In the genomic region with DNA sequence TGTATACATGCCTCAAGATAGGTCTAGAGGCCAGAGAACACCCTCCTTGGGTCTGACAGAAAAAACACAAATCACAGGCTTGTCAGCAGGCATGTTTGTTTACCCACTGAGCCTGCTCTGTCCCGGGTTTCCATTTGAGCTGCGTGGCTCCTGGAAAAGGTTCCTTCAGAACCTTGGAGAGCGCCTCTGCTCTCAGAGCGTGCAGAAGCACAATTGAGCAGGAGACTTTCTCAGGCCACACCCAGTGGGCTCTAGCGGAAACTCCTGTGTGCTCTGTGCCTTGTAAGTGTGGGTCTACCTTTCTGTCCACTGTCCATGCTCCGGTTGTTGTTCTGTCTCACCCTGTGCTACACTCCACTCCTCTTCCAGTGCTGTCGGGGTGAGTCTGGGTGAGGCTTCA, we compare ENCODE assay signal across 7 mouse cellular contexts. TPM values are rescaled to one million over a fixed set of nuclear protein-coding genes. Genes with fewer than 3 reads are reported as not detected.
DNase-seq lines count a peak whose midpoint lies in the region; TF ChIP-seq lines count a peak whose summit lies in the region.

No protein-coding gene starts in this region.

- intact Hi-C loops in left cerebral cortex, adult 2 months (cut with DNase I) = no loop called here

- no peak for TF ChIP-seq CTCF in left cerebral cortex, adult 2 months (IDR thresholded peaks at IDR 0.05)

- DNase-seq in ovary, postnatal 10 days (ENCODE audit: low spot score) = peak; percentile 20
- DNase-seq in ovary, adult 18-20 months (ENCODE audit: low spot score) = no peak
- peak; percentile 74 for DNase-seq in adrenal gland, postnatal 14 days
- DNase-seq in induced T-regulatory cell, adult 2 months (ENCODE audit: low read depth) = peak; percentile 34
- DNase-seq in ovary, postnatal 36 days (ENCODE audit: low spot score) = peak; percentile 29
- no peak for DNase-seq in spleen, postnatal 36 days (ENCODE audit: low spot score in 2 of 2)
- DNase-seq in left cerebral cortex, adult 2 months (ENCODE audit: extremely low spot score in 1 of 2, low spot score in 2 of 2) = no peak

- no peak overlapping the region for H3K27ac ChIP-seq in left cerebral cortex, adult 2 months

- no peak overlapping the region for H3K4me3 ChIP-seq in left cerebral cortex, adult 2 months

RNA-seq across cellular contexts. Expression of a gene that starts 6.8 kb away (rescaled TPM):
- 2.1 and 2.7 TPM in 2 replicates for total RNA-seq in adrenal gland, postnatal 14 days (2021)
- 100 to 1,000 TPM; 285 to 297 TPM for total RNA-seq in left cerebral cortex, adult 2 months (2021)

Comparison
In these comparisons a context has a peak if more than half of its experiments do, and no peak if none do; other contexts are left out.
1. DNase-seq: peak in ovary, postnatal 10 days (single experiment), adrenal gland, postnatal 14 days (single experiment), induced T-regulatory cell, adult 2 months (single experiment) and ovary, postnatal 36 days (single experiment); none in ovary, adult 18-20 months (single experiment), spleen, postnatal 36 days (0 of 2) and left cerebral cortex, adult 2 months (0 of 2).
2. RNA of a gene that starts 6.8 kb away (total RNA-seq): 285 to 297 TPM in left cerebral cortex, adult 2 months; 2.1 to 2.7 TPM in adrenal gland, postnatal 14 days; every median in the first group is over 10 times any median in the second.